Mouse (Mus musculus) large intestine, adult 2 months (tissue): Measurements from ENCODE around the gene Unc5c. TPM values are rescaled to one million over a fixed set of nuclear protein-coding genes. Genes with fewer than 3 reads are reported as not detected.

ENCODE experiments used
- DNase-seq: peaks from one replicate; pipeline ENCODE4 v3.0.0-alpha.2; 2012; ENCODE audit warnings: low read depth, low spot score
- WGBS: fragments of 180-500 bp; shearing (Covaris S2); methylation state at CpG from one replicate; pipeline ENCODE4 v1.1.7; 2018; 5-methylcytosine and 5-hydroxymethylcytosine counted together
- polyA plus RNA-seq: library from polyadenylated mRNA; depleted of rRNA; stranded (reverse); fragments of >200 nt; gene quantifications from 2 replicates; pipeline ENCODE4 v1.2.3, GENCODE M21; 2012; rRNA removed

The Unc5c gene
- polyA plus RNA-seq: 0.07 and 0.16 TPM in 2 replicates

- 2% methylated on average over 60 of the region's 61 CpGs for WGBS
- no peak for DNase-seq
Measured at GRCm38 (mm10) chr3:141465104-141465705, at the start of gene Unc5c. Unc5c (plus strand) TSS chr3:141465216.

- DNase-seq: no peak
Measured at GRCm38 (mm10) chr3:141457475-141457874, 7.5 kb upstream of the Unc5c start.

GRCm38 (mm10) chr3:141462482-141462881 is 2.5 kb upstream of the Unc5c start:
- 76% methylated on average over 7 of the region's 7 CpGs for WGBS
- DNase-seq: no peak

More at GRCm38 (mm10) chr3:141457475-141457874, 7.5 kb upstream of the Unc5c start:
- WGBS: 84% methylated on average over 2 of the region's 2 CpGs

GRCm38 (mm10) chr3:141464691-141465103 is 319 bp upstream of the Unc5c start:
- DNase-seq: no peak
- 2% methylated on average over 26 of the region's 26 CpGs for WGBS

GRCm38 (mm10) chr3:141466061-141466460 is 1.0 kb downstream of the Unc5c start:
- 4% methylated on average over 20 of the region's 20 CpGs for WGBS
- no peak for DNase-seq

- DNase-seq: no peak
- WGBS: 39% methylated on average over 3 of the region's 3 CpGs
Measured at GRCm38 (mm10) chr3:141466727-141467335, 1.8 kb downstream of the Unc5c start.

- no peak for DNase-seq
- 61% methylated on average over 2 of the region's 2 CpGs for WGBS
Measured at GRCm38 (mm10) chr3:141469338-141469737, 4.3 kb downstream of the Unc5c start.

- DNase-seq: no peak
- WGBS: 65% methylated on average over 5 of the region's 5 CpGs
Measured at GRCm38 (mm10) chr3:141473205-141473604, 8.2 kb downstream of the Unc5c start.

GRCm38 (mm10) chr3:141475389-141475788 is 10.4 kb downstream of the Unc5c start:
- 71% methylated on average over 5 of the region's 5 CpGs for WGBS
- no peak for DNase-seq

- DNase-seq: no peak
- 46% methylated on average over 6 of the region's 6 CpGs for WGBS
Measured at GRCm38 (mm10) chr3:141475919-141476318, 10.9 kb downstream of the Unc5c start.

- WGBS: 52% methylated on average over 3 of the region's 3 CpGs
- no peak for DNase-seq
Measured at GRCm38 (mm10) chr3:141476670-141477069, 11.7 kb downstream of the Unc5c start.

- WGBS: 65% methylated on average over 4 of the region's 4 CpGs
- no peak for DNase-seq
Measured at GRCm38 (mm10) chr3:141482465-141482864, 17.4 kb downstream of the Unc5c start.

GRCm38 (mm10) chr3:141483665-141484431 is 18.8 kb downstream of the Unc5c start:
- WGBS: 40% methylated on average over 2 of the region's 2 CpGs
- DNase-seq: no peak

GRCm38 (mm10) chr3:141485218-141485617 is 20.2 kb downstream of the Unc5c start:
- 69% methylated on average over 4 of the region's 4 CpGs for WGBS
- no peak for DNase-seq

- DNase-seq: no peak
- 83% methylated on average over 1 of the region's 1 CpGs for WGBS
Measured at GRCm38 (mm10) chr3:141490647-141491046, 25.6 kb downstream of the Unc5c start.

- WGBS: 43% methylated on average over 5 of the region's 5 CpGs
- no peak for DNase-seq
Measured at GRCm38 (mm10) chr3:141491272-141491950, 26.4 kb downstream of the Unc5c start.

GRCm38 (mm10) chr3:141491951-141492310 is 26.9 kb downstream of the Unc5c start:
- 34% methylated on average over 2 of the region's 2 CpGs for WGBS
- DNase-seq: no peak

- 59% methylated on average over 3 of the region's 3 CpGs for WGBS
- DNase-seq: no peak
Measured at GRCm38 (mm10) chr3:141493000-141493399, 28.0 kb downstream of the Unc5c start.

GRCm38 (mm10) chr3:141498348-141499056 is 33.5 kb downstream of the Unc5c start:
- DNase-seq: no peak
- whole genome bisulfite sequencing: 58% methylated on average over 4 of the region's 4 CpGs
